Mouse (Mus musculus) CH12.LX (cell line): ENCODE data around the gene Rpl11. TPM values are rescaled to one million over a fixed set of nuclear protein-coding genes. Genes with fewer than 3 reads are reported as not detected.
A peak's percentile ranks its signal among the peaks of the same experiment; 100 is the strongest.

ENCODE experiments used
- DNase-seq: peaks from one replicate; pipeline ENCODE4 v3.0.0-alpha.2; 2013; ENCODE audit errors: extremely low read depth
- H3K27ac ChIP-seq: 2 replicates; pipeline ENCODE4 v1.5.1; 2012; ENCODE audit warnings: low read depth, mild to moderate bottlenecking, control low read depth, moderate library complexity; ENCODE audit not compliant: insufficient read depth
- H3K27me3 ChIP-seq: replicated peaks from 2 replicates; pipeline ENCODE3; 2012; ENCODE audit warnings: inconsistent platforms
- H3K36me3 ChIP-seq, 2 experiments: replicated peaks in 1 of 2; 2 replicates each; pipeline versions ENCODE3 to v1.6.1; 2012; ENCODE audit warnings: inconsistent platforms in 1 of 2, low read length in 1 of 2, mild to moderate bottlenecking in 1 of 2, mixed read lengths in 1 of 2, moderate library complexity in 1 of 2; ENCODE audit not compliant: control insufficient read depth in 1 of 2, insufficient read depth in 1 of 2
- H3K4me1 ChIP-seq, 2 experiments: 2 replicates each; pipeline ENCODE4 v1.6.1; 2012; ENCODE audit warnings: inconsistent platforms in 1 of 2, moderate library complexity in 1 of 2; ENCODE audit not compliant: insufficient read depth in 2 of 2, control insufficient read depth in 1 of 2
- H3K4me2 ChIP-seq: 2 replicates; pipeline ENCODE4 v1.6.1; 2012; ENCODE audit warnings: low read depth, mild to moderate bottlenecking, control low read depth; ENCODE audit not compliant: poor library complexity, insufficient read depth, severe bottlenecking
- H3K4me3 ChIP-seq, 3 experiments: fragments of 150-350 bp in 1 of 3; sonication (generic) in 1 of 3; replicated peaks in 1 of 3; 2 replicates each; pipeline versions ENCODE3 to v1.5.1; 2011 to 2012; ENCODE audit warnings: low read depth in 2 of 3, low read length in 2 of 3, mild to moderate bottlenecking in 2 of 3, moderate library complexity in 2 of 3, control low read depth in 1 of 3, improper control_type of control experiment in 1 of 3, inconsistent platforms in 1 of 3, mixed read lengths in 1 of 3; ENCODE audit not compliant: poor library complexity in 1 of 3
- H3K79me2 ChIP-seq: replicated peaks from 2 replicates; pipeline ENCODE4 v1.6.1; 2012; ENCODE audit warnings: mild to moderate bottlenecking, moderate library complexity; ENCODE audit not compliant: control insufficient read depth, poor library complexity, insufficient read depth, severe bottlenecking; ENCODE audit errors: extremely low read depth
- H3K9ac ChIP-seq: 2 replicates; pipeline ENCODE4 v1.6.1; 2012; ENCODE audit warnings: low read depth, mild to moderate bottlenecking, control low read depth, moderate library complexity; ENCODE audit not compliant: insufficient read depth
- H3K9me3 ChIP-seq: replicated peaks from 2 replicates; pipeline ENCODE3; 2012; ENCODE audit warnings: low read length, inconsistent platforms, mixed read lengths
- BHLHE40 ChIP-seq: IDR thresholded peaks from 2 replicates; pipeline ENCODE4 v1.6.1; 2011; ENCODE audit warnings: mild to moderate bottlenecking, low read depth, low read length, improper control_type of control experiment
- CHD1 ChIP-seq: IDR thresholded peaks from 2 replicates; pipeline ENCODE4 v1.6.1; 2012; ENCODE audit warnings: low read depth, low read length, improper control_type of control experiment, inconsistent platforms
- CHD2 ChIP-seq: IDR thresholded peaks from 2 replicates; pipeline ENCODE4 v1.6.1; 2011; ENCODE audit warnings: low read length, improper control_type of control experiment
- CTCF ChIP-seq, 2 experiments: IDR thresholded peaks in 1 of 2; conservative IDR thresholded peaks in 1 of 2; 2 replicates each; pipeline ENCODE4 v1.5.1; 2011 to 2012; ENCODE audit warnings: low read depth in 2 of 2, low read length in 2 of 2, improper control_type of control experiment in 1 of 2, inconsistent platforms in 1 of 2, mild to moderate bottlenecking in 1 of 2, moderate library complexity in 1 of 2
- ELF1 ChIP-seq: IDR thresholded peaks from 2 replicates; pipeline ENCODE4 v1.6.1; 2014; ENCODE audit warnings: low read depth, mild to moderate bottlenecking, inconsistent platforms, low read length, improper control_type of control experiment
- EP300 ChIP-seq: IDR thresholded peaks from 2 replicates; pipeline ENCODE4 v1.6.1; 2011; ENCODE audit warnings: low read length, improper control_type of control experiment
- ETS1 ChIP-seq: conservative IDR thresholded peaks from 2 replicates; pipeline ENCODE4 v1.6.1; 2012; ENCODE audit warnings: low read depth, mild to moderate bottlenecking, inconsistent platforms, low read length, improper control_type of control experiment, moderate library complexity
- GABPA ChIP-seq: IDR thresholded peaks from 2 replicates; pipeline ENCODE4 v1.6.1; 2012; ENCODE audit warnings: low read depth, low read length, improper control_type of control experiment, inconsistent platforms; ENCODE audit not compliant: insufficient replicate concordance
- HCFC1 ChIP-seq: IDR thresholded peaks from 2 replicates; pipeline ENCODE4 v1.6.1; 2012; ENCODE audit warnings: low read depth, mild to moderate bottlenecking, inconsistent platforms, low read length, improper control_type of control experiment
- IRF4 ChIP-seq: IDR thresholded peaks from 2 replicates; pipeline ENCODE4 v1.6.1; 2014; ENCODE audit warnings: low read depth, mild to moderate bottlenecking, inconsistent platforms, low read length, improper control_type of control experiment
- JUN ChIP-seq: IDR thresholded peaks from 2 replicates; pipeline ENCODE4 v1.6.1; 2011; ENCODE audit warnings: low read depth, mild to moderate bottlenecking, low read length, improper control_type of control experiment, moderate library complexity; ENCODE audit not compliant: insufficient read depth
- JUND ChIP-seq: conservative IDR thresholded peaks from 2 replicates; pipeline ENCODE4 v1.6.1; 2011; ENCODE audit warnings: low read depth, low read length, improper control_type of control experiment
- KAT2A ChIP-seq: IDR thresholded peaks from 2 replicates; pipeline ENCODE4 v1.6.1; 2012; ENCODE audit warnings: low read length, improper control_type of control experiment, inconsistent platforms; ENCODE audit not compliant: insufficient replicate concordance
- MAFK ChIP-seq: IDR thresholded peaks from 2 replicates; pipeline ENCODE4 v1.6.1; 2011; ENCODE audit warnings: low read length, improper control_type of control experiment; ENCODE audit not compliant: insufficient replicate concordance
- MEF2A ChIP-seq: IDR thresholded peaks from 2 replicates; pipeline ENCODE4 v1.6.1; 2014; ENCODE audit warnings: low read depth, mild to moderate bottlenecking, inconsistent platforms, low read length, improper control_type of control experiment, borderline replicate concordance
- MXI1 ChIP-seq: IDR thresholded peaks from 2 replicates; pipeline ENCODE4 v1.6.1; 2011; ENCODE audit warnings: mild to moderate bottlenecking, low read depth, low read length, improper control_type of control experiment
- MYC ChIP-seq: IDR thresholded peaks from 2 replicates; pipeline ENCODE4 v1.6.1; 2011; ENCODE audit warnings: low read depth, mild to moderate bottlenecking, improper control_type of control experiment, low read length
- NELFE ChIP-seq: IDR thresholded peaks from 2 replicates; pipeline ENCODE4 v1.6.1; 2011; ENCODE audit warnings: low read depth, low read length, improper control_type of control experiment
- NRF1 ChIP-seq: IDR thresholded peaks from 2 replicates; pipeline ENCODE4 v1.6.1; 2014; ENCODE audit warnings: low read depth, mild to moderate bottlenecking, inconsistent platforms, low read length, improper control_type of control experiment, moderate library complexity
- PAX5 ChIP-seq: IDR thresholded peaks from 2 replicates; pipeline ENCODE4 v1.6.1; 2012; ENCODE audit warnings: low read length, inconsistent platforms, mixed read lengths
- POLR2A ChIP-seq: IDR thresholded peaks from 2 replicates; pipeline ENCODE4 v1.6.1; 2011; ENCODE audit warnings: low read depth, mild to moderate bottlenecking, improper control_type of control experiment, low read length
- POLR2AphosphoS2 ChIP-seq: IDR thresholded peaks from 2 replicates; pipeline ENCODE4 v1.6.1; 2011; ENCODE audit warnings: low read depth, low read length, improper control_type of control experiment
- RAD21 ChIP-seq: IDR thresholded peaks from 2 replicates; pipeline ENCODE4 v1.6.1; 2011; ENCODE audit warnings: low read depth, mild to moderate bottlenecking, low read length, improper control_type of control experiment, moderate library complexity
- RCOR1 ChIP-seq: conservative IDR thresholded peaks from 2 replicates; pipeline ENCODE4 v1.6.1; 2012; ENCODE audit warnings: low read depth, mild to moderate bottlenecking, inconsistent platforms, low read length, improper control_type of control experiment
- SIN3A ChIP-seq: IDR thresholded peaks from 2 replicates; pipeline ENCODE4 v1.6.1; 2012; ENCODE audit warnings: low read length, improper control_type of control experiment, inconsistent platforms
- SMC3 ChIP-seq: IDR thresholded peaks from 2 replicates; pipeline ENCODE4 v1.6.1; 2011; ENCODE audit warnings: low read depth, low read length, improper control_type of control experiment
- TBP ChIP-seq: conservative IDR thresholded peaks from 2 replicates; pipeline ENCODE4 v1.6.1; 2011; ENCODE audit warnings: low read depth, low read length, improper control_type of control experiment
- TCF12 ChIP-seq: IDR thresholded peaks from 2 replicates; pipeline ENCODE4 v1.6.1; 2014; ENCODE audit warnings: low read depth, mild to moderate bottlenecking, inconsistent platforms, low read length, improper control_type of control experiment
- UBTF ChIP-seq: IDR thresholded peaks from 2 replicates; pipeline ENCODE4 v1.6.1; 2012; ENCODE audit warnings: low read depth, mild to moderate bottlenecking, inconsistent platforms, low read length, improper control_type of control experiment, moderate library complexity
- USF1 ChIP-seq: IDR thresholded peaks from 2 replicates; pipeline ENCODE4 v1.6.1; 2014; ENCODE audit warnings: low read depth, mild to moderate bottlenecking, inconsistent platforms, low read length, improper control_type of control experiment
- USF2 ChIP-seq: conservative IDR thresholded peaks from 2 replicates; pipeline ENCODE4 v1.6.1; 2011; ENCODE audit warnings: low read depth, low read length, improper control_type of control experiment
- ZC3H11A ChIP-seq: IDR thresholded peaks from 2 replicates; pipeline ENCODE4 v1.6.1; 2012; ENCODE audit warnings: low read depth, mild to moderate bottlenecking, inconsistent platforms, low read length, improper control_type of control experiment
- ZNF384 ChIP-seq: IDR thresholded peaks from 2 replicates; pipeline ENCODE4 v1.6.1; 2012; ENCODE audit warnings: low read depth, low read length, improper control_type of control experiment, inconsistent platforms
- dilution Hi-C: fragments of 300-500 bp; cut with MboI; formaldehyde crosslinking; loops from 2 replicates; pipeline ENCODE4 v1.14.3; 2020; ENCODE audit warnings: low sequenced_read_pairs; ENCODE audit not compliant: extremely low pct_unique_long_range_greater_than_20kb, extremely low pct_ligation_motif_present
- in situ Hi-C: fragments of 300-500 bp; cut with MboI; formaldehyde crosslinking; loops from 3 replicates; pipeline ENCODE4 v1.14.3; 2019; ENCODE audit warnings: low sequenced_read_pairs, low pct_ligation_motif_present, low pct_unique_long_range_greater_than_20kb, mixed read lengths
- polyA plus RNA-seq: library from polyadenylated mRNA; unstranded; fragments of >175 nt; gene quantifications from 2 replicates; pipeline ENCODE4 v1.2.1, GENCODE M21; 2012; ENCODE audit warnings: low read depth; ENCODE audit not compliant: insufficient read length
- total RNA-seq, 2 experiments: library from RNA; depleted of rRNA; stranded (reverse); fragments of 300-350 nt in 1 of 2; fragments of >200 nt in 1 of 2; gene quantifications; 2 replicates each; pipeline ENCODE4 v1.2.3; 2012 to 2014

Gene Rpl11
- total and polyA plus RNA-seq, 3 experiments = 1,170 to 2,513 (median 1,661) TPM

DNA sequence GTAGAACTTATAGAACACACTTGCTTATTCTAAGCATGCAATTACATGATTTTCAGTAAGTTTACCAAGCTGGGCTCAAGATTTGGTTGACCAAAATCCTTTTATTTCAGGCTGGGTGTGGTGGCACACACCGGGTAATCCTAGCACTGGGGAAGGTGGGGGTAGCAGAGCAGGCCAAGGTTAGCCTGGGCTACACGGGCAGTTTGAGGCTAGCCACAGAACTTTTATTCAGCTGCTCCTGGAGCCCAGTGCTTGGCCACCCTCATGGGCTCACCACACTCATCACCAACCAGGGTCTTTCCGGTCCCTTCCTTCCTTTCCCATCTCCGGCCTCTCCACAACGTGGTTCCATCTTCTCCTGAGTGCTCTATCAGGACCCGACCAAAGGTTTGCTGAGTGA lies 17.4 kb upstream of the Rpl11 start:
- H3K79me2 ChIP-seq = no peaks in the 10 kb centered on the region
- H3K36me3 ChIP-seq = no peaks in the 10 kb centered on the region
- H3K4me1 ChIP-seq = peaks cover 9 to 19% of the 10 kb centered on the region in 2 experiments
- TF ChIP-seq IRF4 = no peak
- TF ChIP-seq UBTF = no peak
- no peak for TF ChIP-seq EP300
- TF ChIP-seq ETS1 = no peak
- no peak for TF ChIP-seq GABPA
- no peak for TF ChIP-seq MXI1
- TF ChIP-seq RCOR1 = no peak
- TF ChIP-seq BHLHE40 = no peak
- TF ChIP-seq TCF12 = no peak
- no peak for TF ChIP-seq JUND
- no peak for TF ChIP-seq POLR2A
- DNase-seq = no peak
- H3K9me3 ChIP-seq = peaks cover 4% of the 10 kb centered on the region
- peaks cover 7% of the 10 kb centered on the region for H3K27me3 ChIP-seq
- in situ Hi-C loops (no loop called here), dilution Hi-C loops (no loop called here)
- no peak overlapping the region for H3K9ac ChIP-seq
- H3K4me3 ChIP-seq = no peak overlapping the region
- no peak overlapping the region for H3K27ac ChIP-seq
- no peak overlapping the region for H3K4me2 ChIP-seq

DNA sequence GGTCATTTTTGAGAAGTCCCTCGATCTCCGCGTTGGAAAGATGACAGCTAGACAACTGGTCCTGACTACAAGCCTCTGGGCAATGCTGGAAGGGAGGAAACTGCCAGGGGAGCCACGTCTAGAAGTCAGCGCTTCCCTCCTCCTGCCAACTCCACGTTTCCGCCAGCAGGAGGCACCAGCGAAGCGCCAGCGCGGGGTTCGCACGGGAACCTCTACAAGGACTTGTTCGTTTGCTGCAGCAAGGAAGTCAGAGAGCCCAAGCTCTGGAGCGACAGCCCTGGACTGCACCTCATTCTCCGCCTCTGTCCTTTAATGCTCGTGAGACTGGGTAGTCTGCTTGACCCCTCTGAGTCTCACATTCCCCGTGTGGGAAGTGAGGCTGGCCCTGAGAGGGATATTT lies 16.7 kb upstream of the Rpl11 start:
- in situ Hi-C loops (no loop called here), dilution Hi-C loops (no loop called here)
- H3K9ac ChIP-seq = no peak overlapping the region
- H3K4me1 ChIP-seq = peaks cover 7 to 17% of the 10 kb centered on the region in 2 experiments
- no peaks in the 10 kb centered on the region for H3K79me2 ChIP-seq
- no peak overlapping the region for H3K4me3 ChIP-seq
- DNase-seq = peak; percentile 62
- no peaks in the 10 kb centered on the region for H3K36me3 ChIP-seq
- peaks cover 10% of the 10 kb centered on the region for H3K27me3 ChIP-seq
- H3K9me3 ChIP-seq = no peaks in the 10 kb centered on the region
- no peak overlapping the region for H3K27ac ChIP-seq
- H3K4me2 ChIP-seq = no peak overlapping the region
- TF ChIP-seq TBP (no peak), MXI1 (no peak), ETS1 (no peak), NELFE (no peak), KAT2A (no peak), CTCF (conservative IDR thresholded peaks at IDR 0.05 in 1 of 2, IDR thresholded peaks at IDR 0.05 in 1 of 2; ENCODE audit: low read depth in 2 of 2, low read length in 2 of 2) (peak; percentile 49 to 76; a peak in 3 of 4 replicates), MAFK (no peak), NRF1 (no peak), EP300 (no peak), SMC3 (peak; percentile 93), POLR2AphosphoS2 (no peak), RAD21 (peak; percentile 70), MEF2A (no peak), RCOR1 (no peak), USF2 (no peak), IRF4 (0 out of 2 replicates have a peak, but pooled peaks have one; percentile 11), TCF12 (no peak), SIN3A (no peak), ELF1 (0 out of 2 replicates have a peak, but pooled peaks have one; percentile 13), GABPA (no peak), ZC3H11A (peak; percentile 90), PAX5 (no peak), JUN (no peak), ZNF384 (no peak), HCFC1 (no peak), USF1 (no peak), POLR2A (no peak), UBTF (no peak), MYC (no peak), CHD1 (no peak), CHD2 (no peak)
